Mouse (Mus musculus) heart, embryonic 12.5 days (tissue): ENCODE results near the gene Pdia3. TPM values are rescaled to one million over a fixed set of nuclear protein-coding genes. Genes with fewer than 3 reads are reported as not detected.

ENCODE experiments used
- ATAC-seq: fragments of 200-750 bp; cut with Nextera tagmentation; 2 replicates; pipeline ENCODE4 v1.8.0; 2017; ENCODE audit warnings: moderate TSS enrichment, moderate library complexity; ENCODE audit not compliant: insufficient number of reproducible peaks, low FRiP score
- H3K27ac ChIP-seq: fragments of 300-500 bp; sonication (generic); 2 replicates; pipeline ENCODE4 v1.5.1; 2016; ENCODE audit warnings: mild to moderate bottlenecking, moderate library complexity; ENCODE audit not compliant: poor library complexity, severe bottlenecking
- H3K27me3 ChIP-seq: fragments of 300-500 bp; sonication (generic); replicated peaks from 2 replicates; pipeline ENCODE4 v1.6.1; 2016; ENCODE audit warnings: mild to moderate bottlenecking, moderate library complexity
- H3K36me3 ChIP-seq: fragments of 300-500 bp; sonication (generic); 2 replicates; pipeline ENCODE4 v1.6.1; 2016; ENCODE audit warnings: mild to moderate bottlenecking, moderate library complexity
- H3K4me1 ChIP-seq: fragments of 300-500 bp; sonication (generic); replicated peaks from 2 replicates; pipeline ENCODE4 v1.6.1; 2016; ENCODE audit warnings: mild to moderate bottlenecking
- H3K4me2 ChIP-seq: fragments of 300-500 bp; sonication (generic); 2 replicates; pipeline ENCODE4 v1.6.1; 2016; ENCODE audit warnings: mild to moderate bottlenecking, moderate library complexity
- H3K4me3 ChIP-seq: fragments of 300-500 bp; sonication (generic); 2 replicates; pipeline ENCODE4 v1.5.1; 2016; ENCODE audit warnings: mild to moderate bottlenecking
- H3K9ac ChIP-seq: fragments of 300-500 bp; sonication (generic); 2 replicates; pipeline ENCODE4 v1.6.1; 2016; ENCODE audit warnings: mild to moderate bottlenecking, moderate library complexity
- H3K9me3 ChIP-seq: fragments of 300-500 bp; sonication (generic); replicated peaks from 2 replicates; pipeline ENCODE4 v1.6.1; 2016; ENCODE audit warnings: mild to moderate bottlenecking, moderate library complexity
- WGBS: fragments of 180-500 bp; shearing (Covaris S2); methylation state at CpG from one replicate; pipeline ENCODE4 v1.1.7; 2016; 5-methylcytosine and 5-hydroxymethylcytosine counted together
- polyA plus RNA-seq: library from polyadenylated mRNA; unstranded; fragments of >200 nt; fragmentation: Nextera tagmentation; extraction: Ambion mirVana; gene quantifications from 2 replicates; pipeline ENCODE4 v1.2.1, GENCODE M21; 2016

Gene Pdia3
- polyA plus RNA-seq, 1 experiment from 2014 or later: 651 TPM

DNA sequence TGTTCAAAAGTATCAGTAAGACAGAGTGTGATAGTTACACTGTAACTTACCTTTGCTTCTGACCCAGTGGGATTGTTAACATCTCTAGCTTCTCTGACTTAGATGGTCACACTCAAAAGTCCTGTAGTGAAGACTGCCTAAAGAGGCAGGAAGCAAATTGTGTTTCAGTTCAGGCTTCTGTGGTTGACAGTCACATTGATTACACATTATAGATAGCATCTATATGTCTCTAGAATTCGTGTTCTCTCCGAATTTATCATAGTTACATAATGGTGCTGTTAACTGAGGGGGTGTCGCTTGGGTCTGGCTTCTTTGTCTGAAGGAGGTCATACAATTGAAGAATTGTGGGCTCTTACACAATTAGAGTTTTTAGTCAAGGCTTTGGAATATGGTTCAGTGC is 1.5 kb downstream of the Pdia3 start:
- Histone ChIP-seq H3K4me3 (peak overlapping the region; percentile 95), H3K9ac (peak overlapping the region; percentile 70), H3K4me1 (peaks cover 26% of the 10 kb centered on the region), H3K27ac (no peak overlapping the region), H3K9me3 (no peaks in the 10 kb centered on the region), H3K27me3 (no peaks in the 10 kb centered on the region), H3K36me3 (peaks cover 31% of the 10 kb centered on the region), H3K4me2 (peak overlapping the region; percentile 76)
- ATAC-seq: no peak
- 48% methylated on average over 3 of the region's 3 CpGs for WGBS

DNA sequence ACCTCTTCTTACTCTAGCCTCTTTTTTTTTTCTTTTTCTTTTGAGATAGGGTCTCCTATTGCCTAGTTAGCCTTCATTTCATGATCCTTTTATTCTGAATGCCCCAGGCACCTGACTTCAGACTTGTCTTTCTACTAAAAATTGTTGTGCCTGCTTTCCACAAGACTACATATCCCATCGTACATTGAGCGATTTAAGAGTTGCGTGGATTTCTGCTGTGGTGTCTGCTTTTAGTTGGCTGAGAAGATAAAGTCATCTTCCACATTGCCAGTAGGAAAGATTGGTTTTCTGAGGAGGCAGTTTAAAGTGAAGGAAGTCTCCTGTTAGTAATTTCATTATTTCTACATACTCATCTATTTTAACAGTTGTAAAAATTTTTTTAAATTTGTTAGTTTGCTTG is 2.0 kb downstream of the Pdia3 start:
- H3K4me2 ChIP-seq: peak overlapping the region; percentile 76
- H3K27ac ChIP-seq: no peak overlapping the region
- no peaks in the 10 kb centered on the region for H3K27me3 ChIP-seq
- ATAC-seq: no peak
- peaks cover 33% of the 10 kb centered on the region for H3K36me3 ChIP-seq
- no peaks in the 10 kb centered on the region for H3K9me3 ChIP-seq
- peak overlapping the region; percentile 95 for H3K4me3 ChIP-seq
- H3K4me1 ChIP-seq: peaks cover 26% of the 10 kb centered on the region
- WGBS: 69% methylated on average over 3 of the region's 3 CpGs
- no peak overlapping the region for H3K9ac ChIP-seq

DNA sequence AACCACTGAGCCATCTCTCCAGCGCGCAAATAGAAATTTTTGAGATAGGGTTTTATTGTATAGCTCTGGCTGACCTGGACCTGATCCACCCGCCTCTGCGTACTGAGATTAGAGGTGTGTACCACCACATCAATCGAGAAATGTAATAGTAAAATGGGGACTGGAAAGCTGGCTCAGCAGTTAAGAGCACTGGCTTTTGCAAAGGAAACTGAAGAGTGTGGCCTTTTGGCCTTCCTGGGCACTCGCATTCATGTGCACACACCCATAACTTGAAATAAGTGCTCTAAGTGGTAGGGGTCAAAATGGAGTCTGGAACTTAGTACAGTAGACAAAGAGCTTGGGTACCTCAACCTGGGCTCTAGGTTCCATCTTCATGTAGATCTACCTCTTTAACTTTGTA is 2.8 kb downstream of the Pdia3 start:
- no peak for ATAC-seq
- Histone ChIP-seq H3K4me3 (peak overlapping the region; percentile 13; the same call in 1 of the 2 replicates), H3K27me3 (no peaks in the 10 kb centered on the region), H3K4me2 (peak overlapping the region; percentile 76), H3K9ac (peak overlapping the region; percentile 50; the same call in 1 of the 2 replicates), H3K4me1 (peaks cover 26% of the 10 kb centered on the region), H3K27ac (no peak overlapping the region), H3K9me3 (no peaks in the 10 kb centered on the region), H3K36me3 (peaks cover 36% of the 10 kb centered on the region)
- WGBS: 86% methylated on average over 6 of the region's 6 CpGs

DNA sequence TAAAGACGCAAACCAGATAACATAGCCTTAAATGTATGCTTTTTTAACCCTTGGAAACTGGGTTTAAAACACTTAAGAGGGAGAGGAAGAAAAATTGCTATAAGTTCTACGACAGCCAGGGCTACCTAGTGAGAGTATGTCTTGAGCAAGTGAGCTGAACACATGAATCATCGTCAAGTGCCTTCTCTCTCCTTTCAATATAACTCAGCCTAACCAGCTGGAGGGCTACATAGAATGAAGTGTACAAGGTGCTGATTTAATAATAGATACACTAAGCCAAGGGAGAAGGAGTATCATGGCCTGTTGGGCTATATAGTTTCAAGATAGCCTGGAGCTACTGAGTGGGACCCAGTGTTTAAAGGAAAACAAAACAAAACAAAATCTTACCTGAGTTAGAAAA is 4.9 kb downstream of the Pdia3 start:
- WGBS: 84% methylated on average over 3 of the region's 3 CpGs
- Histone ChIP-seq H3K4me3 (no peak overlapping the region), H3K4me1 (peaks cover 23% of the 10 kb centered on the region), H3K27me3 (no peaks in the 10 kb centered on the region), H3K4me2 (no peak overlapping the region), H3K9ac (no peak overlapping the region), H3K36me3 (peaks cover 55% of the 10 kb centered on the region), H3K9me3 (no peaks in the 10 kb centered on the region), H3K27ac (no peak overlapping the region)
- no peak for ATAC-seq

DNA sequence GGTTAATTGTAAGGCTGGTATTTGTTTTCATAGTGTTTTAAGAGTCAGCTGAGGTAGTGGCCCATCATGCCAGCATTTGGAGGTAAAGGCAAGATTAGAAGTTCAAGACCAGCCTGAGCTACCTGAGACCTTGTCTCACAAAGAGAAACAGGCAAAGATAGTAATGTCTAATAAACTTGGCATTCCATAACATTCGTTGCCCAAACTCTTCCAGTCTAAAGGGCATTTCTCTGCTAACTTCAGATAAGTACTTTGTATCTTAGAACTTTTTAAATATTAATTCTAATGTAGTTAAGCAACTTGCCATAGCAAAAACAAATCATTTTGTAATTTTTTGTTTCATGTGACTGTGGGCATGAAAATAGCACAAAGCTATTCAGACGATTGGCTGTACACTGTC is 9.6 kb downstream of the Pdia3 start:
- H3K27me3 ChIP-seq: no peaks in the 10 kb centered on the region
- H3K9ac ChIP-seq: no peak overlapping the region
- 91% methylated on average over 2 of the region's 2 CpGs for WGBS
- H3K36me3 ChIP-seq: peaks cover 77% of the 10 kb centered on the region
- ATAC-seq: no peak
- no peak overlapping the region for H3K4me2 ChIP-seq
- no peak overlapping the region for H3K4me3 ChIP-seq
- H3K27ac ChIP-seq: no peak overlapping the region
- no peaks in the 10 kb centered on the region for H3K9me3 ChIP-seq
- H3K4me1 ChIP-seq: no peaks in the 10 kb centered on the region

DNA sequence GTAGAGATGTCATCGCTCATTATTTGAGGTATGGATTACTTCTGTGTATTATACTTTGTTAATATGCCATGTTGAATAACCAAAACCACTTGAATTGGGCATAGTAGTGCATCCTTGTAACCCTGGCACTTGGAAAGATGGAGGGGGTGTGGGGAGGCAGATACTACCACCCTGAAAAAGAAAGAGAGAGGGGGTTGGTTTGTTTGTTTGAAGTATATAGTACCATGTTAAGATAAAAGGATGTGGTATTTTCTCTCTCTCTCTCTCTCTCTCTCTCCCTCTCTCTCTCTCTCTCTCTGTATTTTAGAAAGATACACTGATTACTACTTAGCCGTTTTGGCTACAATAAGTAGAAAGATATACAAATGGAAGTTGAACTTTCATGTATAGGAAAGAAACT is 12.3 kb downstream of the Pdia3 start:
- Histone ChIP-seq H3K4me1 (no peaks in the 10 kb centered on the region), H3K4me2 (no peak overlapping the region), H3K9me3 (no peaks in the 10 kb centered on the region), H3K9ac (no peak overlapping the region), H3K27ac (no peak overlapping the region), H3K27me3 (no peaks in the 10 kb centered on the region), H3K4me3 (no peak overlapping the region), H3K36me3 (peaks cover 85% of the 10 kb centered on the region)
- no peak for ATAC-seq
- 87% methylated on average over 2 of the region's 2 CpGs for WGBS

DNA sequence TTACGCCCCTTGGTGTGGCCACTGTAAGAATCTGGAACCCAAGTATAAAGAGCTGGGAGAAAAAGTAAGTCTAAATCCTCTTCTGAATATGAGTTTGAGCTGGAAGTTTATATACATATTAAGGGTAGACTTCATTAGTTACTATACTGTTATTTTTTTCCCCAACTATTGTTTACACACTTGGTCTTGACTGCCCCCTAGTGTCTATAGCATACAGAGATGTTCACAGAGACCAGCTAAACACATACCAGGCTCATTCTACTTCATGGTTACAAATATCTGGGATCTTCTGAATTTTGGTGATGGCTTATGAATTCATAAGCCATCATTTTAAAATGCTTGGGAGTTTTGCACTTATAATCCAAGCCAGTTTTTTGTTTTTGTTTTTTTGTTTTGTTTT is 21.3 kb downstream of the Pdia3 start:
- Histone ChIP-seq H3K27me3 (no peaks in the 10 kb centered on the region), H3K4me3 (no peak overlapping the region)

DNA sequence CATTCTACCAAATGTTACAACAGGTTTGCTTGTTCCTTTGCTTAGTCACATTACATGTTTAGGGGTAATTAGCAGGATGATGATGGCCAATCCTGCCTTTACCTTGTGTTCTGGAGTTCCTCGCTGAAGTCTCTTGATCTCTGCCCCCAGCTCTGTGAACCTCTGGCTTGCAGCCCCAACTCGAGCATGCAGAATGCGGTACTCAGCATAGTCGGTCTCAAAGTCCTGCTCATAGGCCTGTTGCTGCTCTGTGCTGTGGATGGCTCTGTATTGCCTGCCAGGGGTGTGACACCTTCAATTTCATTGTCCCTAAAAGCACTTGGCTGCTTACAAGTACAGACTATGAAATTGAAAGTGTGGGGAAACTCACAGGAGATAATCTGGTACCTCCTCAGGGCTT is 26.2 kb downstream of the Pdia3 start:
- peaks cover 12% of the 10 kb centered on the region; the same call in 1 of the 2 replicates for H3K27me3 ChIP-seq
- peaks cover 19% of the 10 kb centered on the region for H3K4me1 ChIP-seq
- 60% methylated on average over 4 of the region's 4 CpGs for WGBS
- H3K4me3 ChIP-seq: no peak overlapping the region
- no peak overlapping the region for H3K4me2 ChIP-seq
- peaks cover 50% of the 10 kb centered on the region for H3K36me3 ChIP-seq
- H3K9ac ChIP-seq: no peak overlapping the region
- H3K27ac ChIP-seq: no peak overlapping the region
- ATAC-seq: no peak
- no peaks in the 10 kb centered on the region for H3K9me3 ChIP-seq

More for the DNA sequence above, 21.3 kb downstream of the Pdia3 start:
- no peak for ATAC-seq
- WGBS: 98% methylated on average over 1 of the region's 1 CpGs
- Histone ChIP-seq H3K36me3 (peaks cover 93% of the 10 kb centered on the region), H3K4me1 (no peaks in the 10 kb centered on the region), H3K9ac (no peak overlapping the region), H3K4me2 (no peak overlapping the region), H3K9me3 (no peaks in the 10 kb centered on the region), H3K27ac (no peak overlapping the region)

DNA sequence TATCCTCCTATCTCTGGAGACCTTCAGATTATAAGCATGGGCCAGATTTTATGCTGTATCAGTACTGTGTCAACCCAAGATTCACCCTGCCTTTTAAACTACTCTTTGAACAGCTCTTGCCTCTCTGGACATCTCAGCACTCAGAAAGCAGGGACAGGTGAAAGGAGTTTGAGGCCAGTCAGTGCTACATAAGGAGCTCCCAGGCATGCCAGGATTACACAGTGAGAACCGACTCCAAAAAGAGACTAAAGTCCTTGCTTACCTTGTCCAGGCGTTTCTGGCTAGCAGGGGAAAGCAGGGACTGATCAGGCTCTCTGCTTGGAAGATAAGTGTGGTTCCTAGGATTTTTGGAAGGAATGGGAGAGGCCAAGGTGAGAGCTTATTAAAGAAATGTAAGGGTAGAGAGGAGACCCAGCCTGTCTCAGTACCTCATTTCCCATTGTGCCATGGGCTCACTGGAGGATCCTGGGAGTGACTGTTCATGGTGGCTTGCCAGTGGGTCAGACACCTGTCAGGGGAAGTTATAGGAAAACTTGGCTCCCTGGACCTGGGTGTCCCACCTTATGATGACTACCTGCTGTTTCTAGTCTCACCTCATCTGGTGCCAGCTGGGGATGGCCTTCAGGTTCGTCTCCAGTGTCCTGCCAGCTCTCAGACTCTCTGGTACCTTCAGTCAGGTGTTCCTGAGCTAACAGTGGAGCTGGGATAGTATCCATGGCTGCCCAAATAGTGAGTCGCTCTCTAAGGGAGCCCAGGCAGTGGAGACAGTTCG is 27.4 kb downstream of the Pdia3 start:
- Histone ChIP-seq H3K36me3 (peaks cover 38% of the 10 kb centered on the region), H3K9me3 (no peaks in the 10 kb centered on the region), H3K4me3 (no peak overlapping the region), H3K4me2 (no peak overlapping the region), H3K9ac (no peak overlapping the region), H3K4me1 (peaks cover 19% of the 10 kb centered on the region), H3K27me3 (peaks cover 12% of the 10 kb centered on the region; the same call in 1 of the 2 replicates), H3K27ac (no peak overlapping the region)
- 44% methylated on average over 5 of the region's 5 CpGs for WGBS
- no peak for ATAC-seq

DNA sequence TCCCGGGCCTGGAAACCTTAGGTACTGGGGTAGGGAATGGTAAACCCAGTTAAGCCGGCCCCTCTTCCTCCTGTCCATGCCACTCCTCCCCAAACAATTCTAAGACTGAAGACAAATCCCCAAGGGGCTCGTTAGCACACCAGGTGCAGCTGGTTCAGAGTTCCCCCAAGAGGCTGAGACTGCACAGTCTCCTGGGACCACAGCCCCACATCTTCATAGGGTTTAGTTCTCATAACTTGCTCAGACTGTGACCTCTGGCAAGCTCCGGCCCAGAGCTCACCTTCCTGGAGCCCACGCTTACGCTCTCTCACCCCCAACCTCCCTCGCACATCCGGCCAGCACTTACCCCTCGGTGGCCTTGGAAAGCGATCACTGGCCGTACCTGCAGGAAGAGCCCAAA is 28.2 kb downstream of the Pdia3 start:
- H3K9ac ChIP-seq: peak overlapping the region; percentile 63
- H3K4me1 ChIP-seq: peaks cover 19% of the 10 kb centered on the region
- ATAC-seq: no peak
- H3K4me3 ChIP-seq: peak overlapping the region; percentile 59
- H3K9me3 ChIP-seq: no peaks in the 10 kb centered on the region
- WGBS: 7% methylated on average over 11 of the region's 11 CpGs
- peak overlapping the region; percentile 97 for H3K4me2 ChIP-seq
- H3K27me3 ChIP-seq: peaks cover 12% of the 10 kb centered on the region; the same call in 1 of the 2 replicates
- H3K27ac ChIP-seq: no peak overlapping the region
- peaks cover 32% of the 10 kb centered on the region for H3K36me3 ChIP-seq

DNA sequence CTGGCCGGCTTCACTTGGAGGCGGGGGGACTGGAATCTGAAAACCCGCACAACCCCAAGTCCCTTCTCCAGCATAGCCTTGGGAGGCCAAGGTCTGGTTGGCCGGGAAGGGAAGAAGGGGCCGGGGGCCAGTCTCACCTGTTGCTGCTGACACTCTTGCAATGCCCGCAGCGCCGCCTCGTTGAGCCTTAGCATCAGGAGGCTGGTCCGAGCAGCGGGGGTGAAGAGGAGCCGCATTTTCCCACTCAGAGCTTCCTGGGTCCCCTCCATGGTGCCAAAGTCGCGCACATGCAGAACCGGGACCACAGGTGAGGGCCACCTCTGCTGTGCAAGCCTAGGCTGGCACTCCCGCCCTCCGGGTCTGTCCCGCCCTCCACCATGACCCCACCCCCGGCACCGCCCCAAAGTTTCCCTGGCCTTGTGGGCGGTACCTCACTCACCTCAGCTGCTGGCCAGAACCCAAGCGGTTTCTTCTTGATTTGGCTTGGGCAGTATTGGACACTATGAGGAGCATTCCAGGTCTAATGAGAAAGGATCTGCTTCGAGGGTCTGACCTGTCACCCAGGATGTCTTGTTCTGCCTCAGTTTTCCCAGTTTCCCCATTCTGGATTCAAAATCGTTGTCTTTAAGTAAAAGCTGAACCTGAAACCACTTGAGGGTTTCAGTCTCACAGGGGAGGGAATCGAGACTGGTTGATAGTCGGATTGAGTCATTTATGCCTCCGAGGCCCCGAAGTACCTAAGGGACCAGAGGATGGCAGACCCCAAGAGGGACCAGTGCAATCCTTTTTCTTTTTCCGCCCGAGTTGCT is 28.9 kb downstream of the Pdia3 start:
- Histone ChIP-seq H3K36me3 (peaks cover 26% of the 10 kb centered on the region), H3K9ac (peak overlapping the region; percentile 63), H3K9me3 (no peaks in the 10 kb centered on the region), H3K4me1 (peaks cover 20% of the 10 kb centered on the region), H3K27me3 (peaks cover 12% of the 10 kb centered on the region; the same call in 1 of the 2 replicates), H3K27ac (no peak overlapping the region), H3K4me2 (peak overlapping the region; percentile 97), H3K4me3 (peak overlapping the region; percentile 59)
- peak; percentile 93 for ATAC-seq
- 1% methylated on average over 30 of the region's 30 CpGs for WGBS
